Mouse (Mus musculus) kidney, adult 2 months (tissue): ENCODE measurements around the gene Ttc41.

Experiments used
- CTCF ChIP-seq: fragments of 200-500 bp; conservative IDR thresholded peaks from 2 replicates; pipeline ENCODE4 v1.5.1; 2011; ENCODE audit warnings: low read depth, mild to moderate bottlenecking, control low read depth, low read length, moderate library complexity, mixed read lengths; ENCODE audit not compliant: insufficient read depth, insufficient read length
- POLR2A ChIP-seq: fragments of 200-500 bp; IDR thresholded peaks from one replicate; pipeline ENCODE4 v1.6.1; 2011; ENCODE audit warnings: low read depth, low read length, control low read depth

- no peak for TF ChIP-seq POLR2A
- TF ChIP-seq CTCF = no peak
Measured at GRCm38 (mm10) chr10:86763672-86764071, 58.1 kb downstream of the Ttc41 start, which contains the start of gene Gm49358.
